Mouse (Mus musculus) spleen, postnatal 4 days (tissue): ENCODE data around the gene Ctsa.
"Not testable (repeated sequence)": the region's sequence is repeated elsewhere in the genome, so short reads cannot be mapped to it uniquely, and the experiment has no call there.

Source experiments
- DNase-seq, 2 experiments: peaks; one replicate each; pipeline ENCODE4 v3.0.0; 2022; ENCODE audit warnings: low spot score in 2 of 2

The Ctsa gene

GRCm38 (mm10) chr2:164877376-164878215, 44.9 kb downstream of the Ctsa start:
- DNase-seq, result not testable (repeated sequence)

- DNase-seq, result peak; percentile 67 to 81
Measured at GRCm38 (mm10) chr2:164878509-164879227, 46.0 kb downstream of the Ctsa start.

GRCm38 (mm10) chr2:164879228-164879567, 46.5 kb downstream of the Ctsa start, which contains the start of gene Pcif1:
TSS of gene Pcif1 (plus strand) at chr2:164879304.
- peak; percentile 96 to 99 for DNase-seq

GRCm38 (mm10) chr2:164879568-164880277, 47.0 kb downstream of the Ctsa start:
- peak; percentile 96 to 98 for DNase-seq

- DNase-seq, result no peak
Measured at GRCm38 (mm10) chr2:164882619-164883018, 49.9 kb downstream of the Ctsa start.

- DNase-seq, result no peak
Measured at GRCm38 (mm10) chr2:164885788-164886187, 53.1 kb downstream of the Ctsa start.

GRCm38 (mm10) chr2:164886617-164887016, 53.9 kb downstream of the Ctsa start:
- DNase-seq, result no peak

GRCm38 (mm10) chr2:164888996-164889395, 56.3 kb downstream of the Ctsa start:
- DNase-seq, result no peak

- DNase-seq, result no peak
Measured at GRCm38 (mm10) chr2:164889960-164890359, 57.3 kb downstream of the Ctsa start.
